Mouse (Mus musculus): ENCODE data around the gene Magi1.

GRCm38 (mm10) chr6:94026361-94026760 lies 257.4 kb downstream of the Magi1 start:
- TF ChIP-seq POLR2A (IDR thresholded peaks at IDR 0.05; ENCODE audit: borderline replicate concordance, insufficient read depth, low read length) (no peak), CTCF (IDR thresholded peaks at IDR 0.05; ENCODE audit: borderline replicate concordance, insufficient read depth, low read depth, low read length) (no peak)

Data from cerebellum, adult 2 months (tissue).